ENCODE assay signal across 21 mouse cellular contexts in the genomic region with DNA sequence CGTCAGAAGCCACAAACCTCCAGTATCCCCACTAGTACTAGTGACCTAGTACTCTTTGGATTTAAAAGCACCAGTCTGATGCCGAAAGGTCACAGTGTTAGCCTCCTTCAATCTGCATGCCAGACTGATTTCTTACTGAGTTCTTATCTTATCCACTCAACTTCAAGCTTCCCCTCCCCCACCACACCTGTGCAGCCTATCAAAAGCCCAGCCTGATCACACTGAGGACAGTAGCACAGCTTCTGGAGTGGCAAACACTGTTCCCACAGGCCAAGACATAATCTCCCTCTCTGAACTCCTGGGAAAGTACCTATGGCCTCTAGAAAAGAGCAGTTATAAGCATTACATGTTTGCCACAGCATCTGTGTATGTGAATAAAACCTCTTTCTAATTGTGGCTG. TPM values are rescaled to one million over a fixed set of nuclear protein-coding genes. Genes with fewer than 3 reads are reported as not detected.
DNase-seq lines count a peak whose midpoint lies in the region; ATAC-seq and TF ChIP-seq lines count a peak whose summit lies in the region.
"Had no signal": no experiment of that assay in that cellular context is flagged by ENCODE, and none has a peak within 500 bp of the region (broad histone marks: within the 10 kb centered on the region; RNA-seq: fewer than 3 reads in every experiment).

No protein-coding gene starts in this region.

- peaks cover 24% of the 10 kb centered on the region; the same call in 1 of the 2 replicates for H3K36me3 ChIP-seq in kidney, embryonic 14.5 days (ENCODE audit: control insufficient read depth, insufficient read depth, low read length)
- H3K36me3 ChIP-seq in lung, embryonic 16.5 days (ENCODE audit: control insufficient read depth, insufficient read depth, low read length): no peaks in the 10 kb centered on the region; the same call in 1 of the 2 replicates
- H3K36me3 ChIP-seq in lung, postnatal 0 days (ENCODE audit: insufficient read depth, low read length): no peaks in the 10 kb centered on the region
- peaks cover 6% of the 10 kb centered on the region for H3K36me3 ChIP-seq in midbrain, embryonic 16.5 days (ENCODE audit: control insufficient read depth, insufficient read depth, low read length)

- WGBS in kidney, embryonic 14.5 days: 62% methylated on average over 2 of the region's 2 CpGs
- 52% methylated on average over 2 of the region's 2 CpGs for whole genome bisulfite sequencing in lung, embryonic 16.5 days
- 58% methylated on average over 2 of the region's 2 CpGs for WGBS in lung, postnatal 0 days
- WGBS in midbrain, embryonic 16.5 days: 79% methylated on average over 2 of the region's 2 CpGs

- H3K9me3 ChIP-seq in kidney, embryonic 14.5 days (ENCODE audit: control insufficient read depth, low read length): no peaks in the 10 kb centered on the region
- H3K9me3 ChIP-seq in lung, embryonic 16.5 days (ENCODE audit: control insufficient read depth, low read length): no peaks in the 10 kb centered on the region
- no peaks in the 10 kb centered on the region for H3K9me3 ChIP-seq in lung, postnatal 0 days (ENCODE audit: low read length)
- H3K9me3 ChIP-seq in midbrain, embryonic 16.5 days (replicated peaks; ENCODE audit: control insufficient read depth, low read length, poor library complexity, severe bottlenecking): no peaks in the 10 kb centered on the region
- H3K9me3 ChIP-seq: G1E; limb, embryonic 15.5 days; megakaryocyte, embryonic 14.5 days had no signal

- H3K4me3 ChIP-seq in kidney, embryonic 14.5 days (ENCODE audit: low read length): no peak overlapping the region
- no peak overlapping the region for H3K4me3 ChIP-seq in lung, embryonic 16.5 days (ENCODE audit: low read length)
- H3K4me3 ChIP-seq in lung, postnatal 0 days (ENCODE audit: low read depth, low read length): no peak overlapping the region
- H3K4me3 ChIP-seq in midbrain, embryonic 16.5 days (ENCODE audit: low read depth, low read length): no peak overlapping the region
- H3K4me3 ChIP-seq: limb, embryonic 15.5 days; megakaryocyte, embryonic 14.5 days had no signal

- ATAC-seq in kidney, embryonic 14.5 days (ENCODE audit: low FRiP score, low TSS enrichment): peak; percentile 42; the same call in 1 of the 2 replicates
- peak; percentile 28; the same call in 1 of the 2 replicates for ATAC-seq in lung, embryonic 16.5 days (ENCODE audit: low read depth)
- ATAC-seq in lung, postnatal 0 days: no peak
- peak; percentile 50; the same call in 1 of the 2 replicates for ATAC-seq in midbrain, embryonic 16.5 days
- no peak for ATAC-seq in megakaryocyte progenitor cell, adult 5-6 weeks (replicated peaks; ENCODE audit: poor library complexity)
- ATAC-seq: CD4-positive, CD25-positive, alpha-beta regulatory T cell, adult 4 months had no signal

- DNase-seq in embryo, embryonic 10.5 days (ENCODE audit: low spot score): peak; percentile 10
- no peak for DNase-seq in embryo, embryonic 9.5 days (ENCODE audit: extremely low spot score)
- no peak for DNase-seq in kidney, adult 18-20 months
- DNase-seq in lung, postnatal 0 days (ENCODE audit: low spot score): no peak
- DNase-seq: adrenal gland, postnatal 36 days; cerebellum, adult 2 months; gastrocnemius, postnatal 25 days; heart, postnatal 10 days; kidney, postnatal 10 days; lung, postnatal 10 days; right cerebral cortex, postnatal 14 days; thymus, postnatal 25 days had no signal

- no peak for TF ChIP-seq EP300 in lung, postnatal 0 days (IDR thresholded peaks at IDR 0.05)

- 0 out of 2 replicates have a peak, but pooled peaks cover 3% of the 10 kb centered on the region for H3K4me1 ChIP-seq in kidney, embryonic 14.5 days (ENCODE audit: control insufficient read depth, insufficient read depth, low read length)
- no peaks in the 10 kb centered on the region for H3K4me1 ChIP-seq in lung, embryonic 16.5 days (replicated peaks; ENCODE audit: control insufficient read depth, insufficient read depth, low read length)
- no peaks in the 10 kb centered on the region for H3K4me1 ChIP-seq in lung, postnatal 0 days (ENCODE audit: insufficient read depth, low read depth, low read length)
- no peaks in the 10 kb centered on the region for H3K4me1 ChIP-seq in midbrain, embryonic 16.5 days (ENCODE audit: control insufficient read depth, insufficient read depth, low read length)

- H3K9ac ChIP-seq in kidney, embryonic 14.5 days (ENCODE audit: low read depth, low read length): no peak overlapping the region
- H3K9ac ChIP-seq in lung, embryonic 16.5 days (ENCODE audit: low read length): no peak overlapping the region
- H3K9ac ChIP-seq in lung, postnatal 0 days (replicated peaks; ENCODE audit: low read depth): no peak overlapping the region
- H3K9ac ChIP-seq in midbrain, embryonic 16.5 days (ENCODE audit: low read depth, low read length): no peak overlapping the region
- H3K9ac ChIP-seq: limb, embryonic 15.5 days had no signal

- H3K27me3 ChIP-seq in kidney, embryonic 14.5 days (ENCODE audit: control insufficient read depth, insufficient read depth, low read length): no peaks in the 10 kb centered on the region
- no peaks in the 10 kb centered on the region for H3K27me3 ChIP-seq in lung, embryonic 16.5 days (ENCODE audit: control insufficient read depth, insufficient read depth, low read depth, low read length)
- H3K27me3 ChIP-seq in lung, postnatal 0 days (replicated peaks; ENCODE audit: insufficient read depth, low read length): no peaks in the 10 kb centered on the region
- no peaks in the 10 kb centered on the region for H3K27me3 ChIP-seq in midbrain, embryonic 16.5 days (ENCODE audit: control insufficient read depth, insufficient read depth, low read depth, low read length)
- H3K27me3 ChIP-seq: limb, embryonic 15.5 days; megakaryocyte, embryonic 14.5 days had no signal

- no peak overlapping the region for H3K4me2 ChIP-seq in kidney, embryonic 14.5 days (replicated peaks; ENCODE audit: low read depth, low read length)
- H3K4me2 ChIP-seq in lung, embryonic 16.5 days (ENCODE audit: low read depth, low read length): no peak overlapping the region
- H3K4me2 ChIP-seq in lung, postnatal 0 days (replicated peaks; ENCODE audit: low read depth, low read length): no peak overlapping the region
- no peak overlapping the region for H3K4me2 ChIP-seq in midbrain, embryonic 16.5 days (ENCODE audit: low read length)
- H3K4me2 ChIP-seq: limb, embryonic 15.5 days had no signal

- H3K27ac ChIP-seq in kidney, embryonic 14.5 days (ENCODE audit: low read depth, low read length): no peak overlapping the region
- no peak overlapping the region for H3K27ac ChIP-seq in lung, embryonic 16.5 days (ENCODE audit: low read length)
- H3K27ac ChIP-seq in lung, postnatal 0 days (ENCODE audit: low read length): no peak overlapping the region
- no peak overlapping the region for H3K27ac ChIP-seq in midbrain, embryonic 16.5 days (ENCODE audit: low read length)
- H3K27ac ChIP-seq: limb, embryonic 15.5 days had no signal

- no peak for TF ChIP-seq CTCF in lung, postnatal 0 days (IDR thresholded peaks at IDR 0.05)

RNA-seq across cellular contexts. Expression of a gene that starts 35.5 kb away (rescaled TPM):
- 36.2 and 67.0 TPM in 2 replicates for polyA plus RNA-seq in kidney, embryonic 14.5 days (2014; fragmentation: Nextera tagmentation; extraction: Ambion mirVana)
- polyA plus RNA-seq in lung, embryonic 16.5 days (2015; fragmentation: Nextera tagmentation; extraction: Ambion mirVana): 19.8 and 24.7 TPM in 2 replicates
- 8.6 and 9.0 TPM in 2 replicates for polyA plus RNA-seq in lung, postnatal 0 days (2015; fragmentation: Nextera tagmentation; extraction: Ambion mirVana)
- 19.2 and 22.3 TPM in 2 replicates for polyA plus RNA-seq in midbrain, embryonic 16.5 days (2015; fragmentation: Nextera tagmentation; extraction: Ambion mirVana)
- 5.9 and 9.1 TPM in 2 replicates for total RNA-seq in megakaryocyte progenitor cell, adult 5-6 weeks (2015)
- total RNA-seq in megakaryocyte progenitor cell, adult 5-6 weeks (2017): 6.6 and 9.1 TPM in 2 replicates

RNA-seq across cellular contexts. Expression of a gene that starts 58.8 kb away (rescaled TPM):
- polyA plus RNA-seq in kidney, embryonic 14.5 days (2014; fragmentation: Nextera tagmentation; extraction: Ambion mirVana): 0.77 and 1.1 TPM in 2 replicates
- polyA plus RNA-seq in lung, embryonic 16.5 days (2015; fragmentation: Nextera tagmentation; extraction: Ambion mirVana): 0.48 and 0.74 TPM in 2 replicates
- polyA plus RNA-seq in lung, postnatal 0 days (2015; fragmentation: Nextera tagmentation; extraction: Ambion mirVana): 0.43 and 0.73 TPM in 2 replicates
- 3.4 and 4.2 TPM in 2 replicates for polyA plus RNA-seq in midbrain, embryonic 16.5 days (2015; fragmentation: Nextera tagmentation; extraction: Ambion mirVana)
- not detected in 2 replicates for total RNA-seq in megakaryocyte progenitor cell, adult 5-6 weeks (2015)
- total RNA-seq in megakaryocyte progenitor cell, adult 5-6 weeks (2017): not detected in 2 replicates
- total RNA-seq: adrenal gland, postnatal 36 days; gastrocnemius, postnatal 25 days; heart, postnatal 10 days had no signal
- polyA plus RNA-seq: CD4-positive, CD25-positive, alpha-beta regulatory T cell, adult 4 months; G1E; spleen, adult 2 months had no signal

Comparison
In these comparisons a context has a peak if more than half of its experiments do, and no peak if none do; other contexts are left out.
1. ATAC-seq: peak in kidney, embryonic 14.5 days (single experiment), lung, embryonic 16.5 days (single experiment) and midbrain, embryonic 16.5 days (single experiment); none in lung, postnatal 0 days (single experiment) and megakaryocyte progenitor cell, adult 5-6 weeks (single experiment).